Mouse (Mus musculus): ENCODE data around the gene Tfg. TPM values are rescaled to one million over a fixed set of nuclear protein-coding genes. Genes with fewer than 3 reads are reported as not detected.

Gene Tfg
- 10 to 100 TPM; 57.8 to 59.5 TPM for total RNA-seq (2021)
- long read RNA-seq, experiment 1, transcript Tfg-201 (8 exons, 1,945 nt) = major isoform, 27 of 36 reads
- long read RNA-seq, experiment 1, partial matches to known transcripts = 0 of 36 reads
- long read RNA-seq, experiment 1, other reads (novel, unspliced or antisense) = 9 of 36 reads
- long read RNA-seq, experiment 2, transcript Tfg-201 (8 exons, 1,945 nt) = major isoform, 29 of 47 reads
- long read RNA-seq, experiment 2, partial matches to known transcripts = 7 of 47 reads
- long read RNA-seq, experiment 2, other reads (novel, unspliced or antisense) = 11 of 47 reads

DNA sequence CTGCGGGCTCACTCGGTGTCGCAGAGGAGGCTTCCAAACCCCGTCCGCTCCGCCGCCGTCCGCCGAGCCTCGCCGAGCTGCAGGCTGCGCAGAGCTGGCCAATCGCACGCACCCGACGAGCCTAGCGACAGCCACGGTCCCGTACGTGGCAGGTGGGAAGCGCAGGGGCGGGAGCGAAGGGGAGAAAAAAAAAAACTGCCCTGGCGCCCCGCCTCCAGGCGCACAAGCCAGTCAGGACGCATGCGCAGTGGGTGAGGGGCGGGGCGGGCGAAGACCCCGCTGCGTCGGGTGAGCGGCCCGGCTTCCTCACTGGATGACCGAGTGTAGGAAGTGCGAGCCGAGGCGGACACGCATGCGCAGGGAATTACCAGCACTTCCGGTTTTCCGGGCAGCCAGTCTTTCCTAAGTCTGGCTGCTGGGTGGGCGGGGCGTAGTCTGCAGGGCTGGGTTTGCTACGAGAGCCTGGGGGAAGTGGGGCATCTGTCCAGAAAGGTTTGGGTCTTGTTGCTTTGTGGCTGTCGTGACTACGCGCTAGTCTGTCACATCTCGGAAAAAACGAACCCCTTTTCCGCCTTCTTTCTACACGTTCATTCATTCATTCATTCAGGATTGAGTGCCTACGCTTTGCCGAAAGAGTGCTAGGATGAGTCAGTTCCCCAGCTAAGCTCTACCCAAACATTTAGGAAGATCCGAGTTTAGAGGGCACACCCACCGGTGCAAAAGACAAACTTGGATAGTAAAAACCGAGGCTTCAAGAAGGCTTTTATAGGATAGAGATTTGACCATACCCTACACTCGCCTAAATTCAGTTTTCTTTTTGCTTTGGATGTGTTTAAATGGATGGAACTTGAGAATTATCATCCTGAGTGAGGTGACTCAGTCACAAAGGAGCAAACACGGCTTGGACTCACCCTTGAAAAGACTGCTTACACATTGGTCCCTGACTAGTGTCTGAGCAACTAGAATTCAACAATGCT lies at the start of gene Tfg:
Tfg (minus strand) TSS at position 227 of the 977 bp plus-strand sequence.
- peak; percentile 97 to 98 for DNase-seq (ENCODE audit: low spot score in 2 of 2)

DNA sequence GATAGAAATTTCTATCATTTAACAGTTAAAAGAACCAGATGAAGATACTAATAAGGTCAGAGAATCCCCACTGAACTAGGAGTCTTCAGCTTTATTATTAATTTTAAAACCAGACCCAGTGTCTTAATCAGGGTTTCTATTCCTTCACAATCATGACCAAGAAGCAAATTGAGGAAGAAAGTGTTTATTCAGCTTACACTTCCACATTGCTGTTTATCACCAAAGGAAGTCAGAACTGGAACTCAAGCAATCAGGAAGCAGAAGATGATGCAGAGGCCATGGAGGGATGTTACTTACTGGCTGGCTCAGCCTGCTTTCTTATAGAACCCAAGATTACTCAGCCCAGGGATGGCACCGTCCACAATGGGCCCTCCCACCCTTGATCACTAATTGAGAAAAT lies 11.8 kb upstream of the Tfg start:
- DNase-seq (ENCODE audit: low spot score in 2 of 2) = no peak

DNA sequence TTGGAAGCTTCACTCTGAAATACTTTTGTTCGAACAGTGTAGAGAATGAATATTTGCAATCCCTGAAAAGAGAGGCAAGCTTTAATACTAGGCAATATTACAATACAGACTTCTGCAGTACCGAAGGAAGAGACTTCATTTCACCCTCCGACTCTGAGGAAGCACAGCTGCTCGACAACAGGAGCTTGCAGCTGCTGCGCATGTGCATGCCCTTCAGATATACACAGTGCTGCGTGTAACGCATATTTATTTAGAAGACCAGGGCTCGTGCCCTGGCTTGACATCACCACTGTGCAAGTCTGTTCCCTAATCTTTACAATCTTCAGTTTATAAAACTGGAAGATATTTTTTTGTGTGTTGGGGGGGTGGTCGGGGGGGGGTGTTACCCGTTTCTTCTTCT lies 7.7 kb upstream of the Tfg start:
- no peak for DNase-seq (ENCODE audit: low spot score in 2 of 2)

DNA sequence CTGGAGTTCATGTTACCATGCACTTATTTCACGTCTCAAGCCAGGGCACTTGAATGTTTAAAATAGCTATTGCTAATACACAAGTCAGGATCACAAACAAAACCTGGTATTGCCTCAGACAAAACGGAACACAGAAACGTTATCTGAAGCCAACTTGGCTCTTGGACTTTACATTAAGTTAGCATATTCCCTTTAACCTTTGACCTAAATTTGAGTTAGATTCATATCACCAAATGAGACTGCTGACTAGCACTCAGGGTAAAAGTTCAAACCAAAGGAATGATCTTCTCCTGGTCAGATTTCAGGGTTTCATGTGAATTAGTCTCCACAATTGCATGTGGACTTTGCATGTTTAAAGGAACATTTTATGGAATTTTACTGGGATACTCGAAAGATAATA lies 5.1 kb upstream of the Tfg start:
- no peak for DNase-seq (ENCODE audit: low spot score in 2 of 2)

DNA sequence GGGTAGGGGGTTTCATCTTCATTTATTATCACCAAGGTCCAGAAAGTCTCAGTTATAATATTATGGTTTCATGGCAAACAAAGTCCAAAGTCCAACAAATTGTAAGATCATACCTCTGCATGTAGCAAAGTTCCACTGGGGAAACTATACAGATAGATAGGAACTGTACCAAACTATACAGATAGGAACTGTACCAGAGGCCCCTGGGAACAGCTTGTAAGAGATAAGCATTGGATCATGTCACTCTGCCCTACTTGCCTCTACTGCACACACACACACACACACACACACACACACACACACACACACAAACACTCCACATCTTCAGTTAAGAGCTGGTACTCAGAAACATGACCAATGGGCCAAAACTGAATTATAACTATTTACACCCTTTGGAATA lies 1.8 kb upstream of the Tfg start:
- DNase-seq (ENCODE audit: low spot score in 2 of 2) = no peak

DNA sequence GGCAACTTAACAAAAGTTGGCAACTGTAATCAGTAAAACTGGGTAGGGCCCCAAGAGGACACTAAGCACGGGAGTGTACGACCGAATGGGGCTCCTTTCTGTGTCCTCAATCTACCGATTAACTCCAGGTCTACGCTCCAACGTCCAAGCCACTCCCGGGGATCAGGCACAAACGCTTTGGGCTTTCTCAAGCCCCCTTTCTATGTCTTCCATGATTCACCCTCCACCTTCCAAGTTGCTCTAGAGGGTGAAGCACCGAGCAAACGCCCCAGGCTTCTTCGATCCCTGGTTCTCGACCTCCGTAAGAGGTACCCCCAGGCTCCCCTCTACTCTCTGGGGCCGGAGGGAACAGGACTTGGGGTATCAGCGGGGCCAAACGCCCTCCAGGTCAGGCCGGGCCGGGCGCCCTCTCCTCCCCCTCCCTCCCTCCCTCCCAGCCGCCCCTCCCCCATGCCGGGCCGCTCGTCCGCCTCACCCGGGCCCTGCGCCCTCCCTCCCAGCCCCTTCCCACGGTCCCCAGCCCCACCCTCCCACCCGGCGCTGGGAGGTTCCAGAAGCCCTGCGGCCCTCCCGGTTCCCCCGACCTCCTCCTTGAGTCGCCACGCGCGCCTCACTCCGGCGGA lies 582 bp downstream of the Tfg start:
- peak; percentile 48 to 58 for DNase-seq (ENCODE audit: low spot score in 2 of 2)

DNA sequence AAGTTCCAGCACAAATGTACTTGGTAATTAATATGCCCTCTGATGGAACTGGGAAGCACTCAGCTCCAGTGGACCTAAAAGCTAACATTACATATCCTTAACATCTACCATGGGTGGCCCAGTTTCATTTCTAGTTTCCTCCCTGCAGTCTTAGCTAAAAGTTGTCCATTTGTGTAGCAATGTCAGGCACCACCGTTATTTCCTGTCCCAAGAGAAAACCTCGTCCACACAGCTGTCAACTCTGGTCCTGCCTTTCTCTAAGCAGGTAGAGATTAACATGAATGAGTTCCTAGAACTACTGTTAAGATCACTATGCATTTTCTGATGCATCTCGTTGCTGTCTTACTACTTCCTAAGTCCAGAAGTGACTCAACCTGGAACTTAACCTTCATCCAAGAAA lies 1.6 kb downstream of the Tfg start:
- DNase-seq (ENCODE audit: low spot score in 2 of 2) = no peak

DNA sequence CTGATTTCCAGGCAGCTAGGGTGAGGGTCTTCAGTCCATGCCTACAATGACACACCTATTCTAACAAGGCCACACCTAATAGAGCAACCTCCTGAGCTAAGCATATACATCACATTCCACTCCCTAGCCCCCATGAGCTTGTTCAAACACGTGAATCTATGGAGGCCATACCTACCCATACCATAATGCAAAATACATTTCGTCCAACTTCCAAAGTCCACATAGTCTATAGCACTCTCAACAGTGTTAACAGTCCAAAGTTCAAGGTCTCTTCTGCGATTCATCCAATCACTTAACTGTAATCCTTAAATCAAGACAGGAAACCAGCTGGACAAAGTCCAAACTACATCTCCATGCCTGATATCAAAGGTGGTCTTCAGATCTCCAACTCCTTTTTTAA lies 7.2 kb downstream of the Tfg start:
- DNase-seq (ENCODE audit: low spot score in 2 of 2) = no peak

DNA sequence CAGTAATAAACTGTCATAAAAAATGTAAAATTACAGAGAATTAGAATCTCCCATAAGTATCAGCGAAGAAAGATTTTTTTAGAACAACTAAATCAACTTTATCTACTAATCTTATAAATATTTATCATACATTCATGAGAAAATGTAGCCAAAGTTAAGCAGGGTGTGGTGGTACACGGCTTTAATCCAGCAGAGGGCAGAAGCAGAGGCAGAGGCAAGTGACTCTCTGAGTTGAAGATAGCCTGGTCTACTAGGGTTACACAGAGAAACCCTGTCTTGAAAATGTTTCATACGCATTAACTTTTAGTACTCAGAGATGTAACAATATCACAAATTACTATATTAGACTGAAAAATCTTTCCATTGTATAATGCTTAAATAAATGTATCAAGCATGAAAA lies 11.5 kb downstream of the Tfg start:
- DNase-seq (ENCODE audit: low spot score in 2 of 2) = no peak

DNA sequence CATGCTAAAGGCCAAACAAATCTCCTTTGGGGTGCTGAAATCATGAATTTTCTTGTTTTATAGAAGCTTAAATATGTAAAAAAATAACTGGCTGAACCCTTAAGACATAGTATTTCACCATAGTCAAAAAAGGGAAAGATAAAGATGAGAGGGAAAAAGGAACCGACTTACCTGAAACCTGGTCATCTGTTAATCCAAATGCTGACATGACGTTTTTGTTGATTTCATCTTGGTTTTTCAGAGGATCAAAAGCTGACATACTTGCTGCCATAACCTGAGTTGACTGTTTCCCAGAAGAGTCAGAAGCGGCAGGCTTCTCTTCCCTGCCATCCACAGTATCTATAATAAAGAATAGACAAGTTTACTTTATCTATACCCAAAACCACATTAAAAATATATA lies 16.4 kb downstream of the Tfg start:
- no peak for DNase-seq (ENCODE audit: low spot score in 2 of 2)

DNA sequence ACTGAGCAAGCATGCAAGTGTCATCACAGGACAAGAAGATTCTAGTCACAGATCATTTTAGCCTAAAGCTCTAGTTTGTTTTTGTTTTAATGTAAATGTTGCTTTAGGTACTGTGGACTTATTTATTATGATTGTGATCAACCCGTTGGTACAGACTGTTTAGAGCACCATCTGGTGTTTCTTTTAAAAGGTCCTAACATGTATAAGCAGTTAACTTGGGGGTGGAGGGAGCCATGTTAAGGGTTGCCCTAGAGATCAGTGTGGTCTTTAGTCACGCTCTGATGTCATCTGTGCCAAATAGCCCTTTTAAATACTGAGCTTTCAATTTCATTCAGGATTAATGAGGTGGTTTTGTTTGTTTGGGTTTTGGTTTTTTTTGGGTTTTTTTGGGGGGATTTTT lies 20.8 kb downstream of the Tfg start:
- no peak for DNase-seq (ENCODE audit: low spot score in 2 of 2)

DNA sequence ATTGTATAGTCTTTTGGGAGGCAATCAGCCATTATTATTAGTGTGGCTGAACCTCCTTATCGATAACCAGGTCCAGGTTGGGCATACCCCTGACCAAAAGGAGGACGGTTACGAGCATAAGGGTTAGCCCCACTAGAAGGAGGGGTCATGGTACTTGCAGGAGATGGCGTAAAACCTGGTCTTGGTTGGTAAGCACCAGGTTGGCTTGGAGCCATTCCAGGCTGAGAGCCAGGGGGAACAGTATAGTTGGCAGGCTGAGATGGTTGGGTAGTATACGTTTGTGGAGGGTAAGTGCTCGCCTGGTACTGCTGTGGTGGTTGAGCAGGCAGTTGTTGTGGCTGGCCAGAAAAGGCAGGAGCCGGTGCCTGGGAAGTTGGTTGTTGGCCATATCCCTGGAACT lies 26.5 kb downstream of the Tfg start:
- DNase-seq (ENCODE audit: low spot score in 2 of 2) = no peak

DNA sequence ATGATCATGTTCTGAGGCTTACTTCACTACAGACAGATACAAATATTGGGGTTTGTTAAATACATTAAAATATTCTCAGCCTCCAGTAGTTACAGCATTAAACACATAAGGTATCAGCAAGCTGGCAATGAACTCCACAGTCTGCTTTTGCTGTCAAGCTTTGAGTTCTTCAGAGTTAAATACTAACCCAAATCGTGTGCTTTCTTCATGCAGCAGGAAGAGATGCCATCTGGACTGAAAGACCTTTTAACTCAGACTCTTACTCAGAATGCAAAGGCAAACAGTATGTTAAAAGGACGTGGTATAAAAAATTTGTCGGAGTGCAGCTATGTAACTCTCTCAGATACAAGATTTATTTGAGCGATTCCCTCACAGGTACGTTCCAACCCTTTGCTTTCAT lies 30.5 kb downstream of the Tfg start:
- DNase-seq (ENCODE audit: low spot score in 2 of 2) = no peak

DNA sequence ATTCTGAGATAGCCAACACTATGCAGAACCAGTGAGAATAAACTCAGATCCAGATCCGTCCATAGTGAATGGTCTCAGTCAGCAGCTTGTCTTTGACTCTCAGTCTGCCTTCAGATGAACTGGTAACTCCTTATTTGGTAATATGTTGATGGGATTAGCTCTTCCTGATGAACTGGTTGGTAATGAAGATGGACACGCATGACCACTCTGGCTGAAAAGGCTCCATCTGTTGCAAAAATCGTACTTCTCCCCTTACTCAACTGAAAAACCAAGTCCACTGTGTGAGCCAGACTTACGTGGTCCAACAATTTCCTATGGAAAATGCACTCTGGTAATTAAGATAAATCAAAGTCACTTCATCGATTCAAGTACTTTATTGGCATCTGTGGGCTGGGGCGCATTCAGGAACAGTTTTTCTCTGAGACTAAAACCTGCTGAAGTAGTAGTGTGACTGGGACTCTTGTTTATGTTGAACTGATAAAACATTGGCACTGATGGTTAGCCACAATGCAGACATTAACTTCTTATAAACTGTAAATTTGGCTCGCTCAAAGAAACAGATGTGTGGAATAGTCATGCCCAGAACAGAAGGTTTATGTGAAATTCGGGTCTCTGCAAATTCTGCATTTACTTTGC lies 36.1 kb downstream of the Tfg start:
- DNase-seq (ENCODE audit: low spot score in 2 of 2) = no peak

DNA sequence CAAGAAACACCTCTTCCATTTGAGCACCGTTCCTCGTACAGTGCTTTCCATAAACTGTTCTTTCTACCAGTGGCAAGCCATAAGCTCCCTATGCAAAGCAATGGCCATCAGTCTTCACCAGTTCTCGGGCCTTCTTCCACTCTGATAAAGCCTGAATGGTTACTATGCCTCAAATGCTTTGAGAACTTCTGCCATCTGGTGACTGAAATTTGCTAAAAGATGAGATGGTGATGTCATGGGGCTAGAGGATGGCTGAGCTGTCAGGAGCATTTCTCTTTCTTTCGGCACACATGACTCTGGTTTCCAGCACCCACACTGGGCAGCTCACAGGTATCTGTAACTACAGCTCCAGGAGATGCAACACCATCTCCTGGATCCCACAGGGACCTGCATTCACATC lies 40.1 kb downstream of the Tfg start:
- DNase-seq (ENCODE audit: low spot score in 2 of 2) = no peak

DNA sequence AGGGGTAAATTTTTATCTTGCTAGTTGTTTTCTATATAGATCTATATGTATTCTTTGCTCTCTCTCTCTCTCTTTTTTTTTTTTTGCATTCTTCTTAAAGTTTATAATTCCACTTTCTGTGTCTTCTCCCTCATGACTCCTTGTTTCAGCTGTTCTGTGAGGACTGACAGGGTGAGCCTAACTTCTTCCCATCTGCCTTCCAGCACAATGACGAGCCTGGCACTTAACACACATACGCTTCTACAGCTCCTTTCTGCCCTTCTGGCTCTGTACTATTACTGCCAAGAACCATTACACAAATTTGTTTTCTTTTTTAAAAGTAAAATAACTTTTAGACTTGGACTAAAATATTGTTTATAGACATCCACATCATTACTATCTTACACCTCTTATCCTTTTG lies 43.8 kb downstream of the Tfg start:
- DNase-seq (ENCODE audit: low spot score in 2 of 2) = no peak

DNA sequence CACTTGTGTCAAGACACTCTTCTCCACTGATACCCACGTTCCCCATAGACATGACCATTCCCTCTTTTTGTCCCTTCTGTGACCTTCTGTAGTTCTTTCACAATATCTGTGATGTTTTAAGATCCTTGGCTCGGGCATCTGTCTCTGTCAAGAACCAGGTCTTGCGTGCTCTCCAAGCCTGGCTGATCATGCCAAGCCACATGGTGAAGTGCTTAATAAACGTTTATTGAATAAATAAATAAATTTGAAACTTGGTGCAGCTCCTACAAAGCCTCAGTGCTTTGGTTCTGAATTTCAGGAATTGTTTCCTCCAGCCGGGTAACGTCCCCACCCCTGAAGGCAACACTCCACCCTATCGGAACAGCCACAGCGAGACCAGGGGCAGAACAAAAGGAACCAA lies 46.3 kb downstream of the Tfg start:
- no peak for DNase-seq (ENCODE audit: low spot score in 2 of 2)

DNA sequence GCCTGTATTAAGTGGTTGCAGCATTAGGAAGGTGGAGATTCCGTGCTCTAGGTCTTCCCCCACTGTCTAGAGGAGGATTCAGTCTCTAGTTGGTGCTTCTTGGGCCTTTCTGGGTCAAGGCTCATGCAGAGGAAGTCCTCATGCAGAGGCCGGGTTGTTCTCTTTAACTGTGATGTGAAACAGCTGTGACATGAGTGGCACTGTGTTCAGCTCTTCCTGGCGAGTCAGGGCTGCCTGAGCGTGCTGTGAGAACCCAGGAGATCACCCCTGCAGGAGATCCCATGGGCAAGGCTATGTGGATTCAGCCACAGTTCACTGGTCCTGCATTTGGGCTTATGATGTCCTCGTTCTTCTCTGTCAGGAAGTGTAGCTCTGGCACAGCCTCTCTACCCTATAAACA lies 47.7 kb downstream of the Tfg start:
- DNase-seq (ENCODE audit: low spot score in 2 of 2) = no peak

DNA sequence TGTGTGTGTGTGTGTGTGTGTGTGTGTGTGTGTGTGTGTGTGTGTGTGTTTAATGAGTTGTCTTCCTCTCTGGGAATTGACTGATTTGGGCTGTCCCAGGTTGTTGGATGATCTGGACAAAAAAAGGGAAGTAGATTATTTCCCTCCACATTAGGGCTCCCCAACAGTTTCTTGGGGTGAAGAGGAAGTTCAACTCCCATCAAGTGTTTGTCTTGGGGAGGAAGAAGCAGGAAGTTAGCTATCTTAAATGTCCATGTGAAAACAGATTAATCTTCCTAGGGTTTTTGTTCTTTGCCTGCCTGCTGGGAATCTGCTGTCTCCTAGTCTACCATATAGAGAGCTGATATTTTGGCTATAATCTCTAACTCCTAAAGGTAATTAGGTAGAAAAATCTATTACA lies 58.4 kb downstream of the Tfg start:
- no peak for DNase-seq (ENCODE audit: low spot score in 2 of 2)

DNA sequence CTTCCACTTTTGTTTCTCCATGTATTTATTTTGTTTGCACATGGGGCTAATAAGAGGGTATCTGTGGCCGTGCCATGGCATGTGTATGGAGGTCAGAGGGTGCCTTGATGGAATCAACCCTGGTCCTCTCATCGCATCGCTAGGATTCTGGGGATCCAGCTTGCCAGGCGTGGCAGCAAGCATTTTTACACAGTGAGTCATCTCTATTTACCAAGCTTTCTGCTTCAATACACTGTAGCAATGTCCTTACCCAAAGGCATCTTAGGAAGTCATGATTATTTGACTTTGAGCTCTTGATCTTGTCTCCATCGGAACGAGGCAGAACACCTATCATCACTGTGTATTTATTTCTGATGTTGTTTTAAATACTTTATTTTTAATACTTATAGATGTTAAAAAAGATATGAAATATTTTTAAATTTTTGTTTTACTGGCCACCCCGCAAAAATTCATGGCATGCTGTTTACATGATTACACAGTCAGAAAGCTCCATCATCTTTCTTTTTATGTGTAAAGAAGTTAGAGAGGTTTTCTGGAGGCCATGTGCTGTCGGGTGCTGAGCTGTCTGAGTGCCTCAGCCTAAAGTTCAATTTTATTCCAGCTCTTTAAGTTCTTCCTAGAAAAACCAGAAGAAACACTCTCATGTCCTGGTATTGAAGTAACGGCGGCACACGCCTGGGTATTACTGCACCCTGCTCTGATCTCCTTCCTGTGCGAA lies 61.9 kb downstream of the Tfg start:
- no peak for DNase-seq (ENCODE audit: low spot score in 2 of 2)

All from adrenal gland, adult 18-20 months (tissue).